Mouse (Mus musculus): Measurements from ENCODE around the gene Nfatc2.

The Nfatc2 gene

GRCm38 (mm10) chr2:168527430-168527792 lies 74.0 kb downstream of the Nfatc2 start:
- CTCF ChIA-PET, result interaction anchor here in 1 of 4 experiments (1.2 kb wide), 1 partner anchor 377 kb away, joined by 3 read pairs; no protein-coding TSS in a partner anchor
- POLR2A ChIA-PET, result interaction anchor here in 2 of 4 experiments (0.6 to 3.1 kb wide), 7 partner anchors 8 to 400 kb away, joined by 3 to 9 read pairs (median 3); no protein-coding TSS in a partner anchor

GRCm38 (mm10) chr2:168526547-168527429 lies 74.7 kb downstream of the Nfatc2 start:
- CTCF ChIA-PET, result interaction anchor here in 1 of 4 experiments (1.2 kb wide), 2 partner anchors 229 to 378 kb away, joined by 3 read pairs; no protein-coding TSS in a partner anchor
- POLR2A ChIA-PET, result interaction anchor here in 2 of 4 experiments (0.6 to 3.1 kb wide), 10 partner anchors 11 to 401 kb away, joined by 3 to 9 read pairs (median 4); no protein-coding TSS in a partner anchor

- ChIA-PET CTCF (interaction anchor here in 2 of 4 experiments (0.5 to 1.4 kb wide), 10 partner anchors 20 to 379 kb away, joined by 3 to 4 read pairs (median 3); no protein-coding TSS in a partner anchor), POLR2A (interaction anchor here in 3 of 4 experiments (0.5 to 3.1 kb wide), 32 partner anchors 7 to 480 kb away, joined by 3 to 10 read pairs (median 3); no protein-coding TSS in a partner anchor)
Measured at GRCm38 (mm10) chr2:168525391-168526154, 75.9 kb downstream of the Nfatc2 start.

GRCm38 (mm10) chr2:168524905-168525381 lies 76.5 kb downstream of the Nfatc2 start:
- CTCF ChIA-PET, result interaction anchor here in 2 of 4 experiments (0.5 to 1.4 kb wide), 11 partner anchors 28 to 511 kb away, joined by 3 to 5 read pairs (median 3); no protein-coding TSS in a partner anchor
- POLR2A ChIA-PET, result interaction anchor here in 3 of 4 experiments (0.6 to 3.1 kb wide), 30 partner anchors 8 to 480 kb away, joined by 3 to 10 read pairs (median 3); no protein-coding TSS in a partner anchor

- ChIA-PET POLR2A (interaction anchor here in 1 of 4 experiments (0.9 kb wide), 1 partner anchor 376 kb away, joined by 3 read pairs; no protein-coding TSS in a partner anchor), CTCF (interaction anchor here in 1 of 4 experiments (1.0 kb wide), 1 partner anchor 25 kb away, joined by 4 read pairs; no protein-coding TSS in a partner anchor)
Measured at GRCm38 (mm10) chr2:168522247-168522646, 79.2 kb downstream of the Nfatc2 start.

GRCm38 (mm10) chr2:168520771-168521170 lies 80.7 kb downstream of the Nfatc2 start:
- CTCF ChIA-PET, result no interaction called here
- POLR2A ChIA-PET, result no interaction called here

- ChIA-PET CTCF (no interaction called here), POLR2A (interaction anchor here in 2 of 4 experiments (0.6 to 1.5 kb wide), 2 partner anchors 8 to 584 kb away, joined by 3 to 4 read pairs; no protein-coding TSS in a partner anchor)
Measured at GRCm38 (mm10) chr2:168519589-168519988, 81.9 kb downstream of the Nfatc2 start.

- POLR2A ChIA-PET, result no interaction called here
- CTCF ChIA-PET, result no interaction called here
Measured at GRCm38 (mm10) chr2:168518256-168518659, 83.2 kb downstream of the Nfatc2 start.

GRCm38 (mm10) chr2:168517774-168518173 lies 83.7 kb downstream of the Nfatc2 start:
- CTCF ChIA-PET, result no interaction called here
- POLR2A ChIA-PET, result no interaction called here

- POLR2A ChIA-PET, result interaction anchor here in 2 of 4 experiments (1.1 to 1.4 kb wide), 2 partner anchors 8 to 9 kb away, joined by 3 to 4 read pairs; no protein-coding TSS in a partner anchor
- CTCF ChIA-PET, result interaction anchor here in 1 of 4 experiments (0.6 kb wide), 1 partner anchor 524 kb away, joined by 3 read pairs; no protein-coding TSS in a partner anchor
Measured at GRCm38 (mm10) chr2:168516717-168517116, 84.7 kb downstream of the Nfatc2 start.

- CTCF ChIA-PET, result no interaction called here
- POLR2A ChIA-PET, result no interaction called here
Measured at GRCm38 (mm10) chr2:168515466-168515865, 86.0 kb downstream of the Nfatc2 start.

- CTCF ChIA-PET, result interaction anchor here in 1 of 4 experiments (0.5 kb wide), 1 partner anchor 45 kb away, joined by 3 read pairs; no protein-coding TSS in a partner anchor
- POLR2A ChIA-PET, result interaction anchor here in 2 of 4 experiments (1.0 to 1.3 kb wide), 2 partner anchors 11 to 13 kb away, joined by 3 to 5 read pairs; no protein-coding TSS in a partner anchor
Measured at GRCm38 (mm10) chr2:168514131-168514530, 87.3 kb downstream of the Nfatc2 start.

GRCm38 (mm10) chr2:168511529-168511928 lies 89.9 kb downstream of the Nfatc2 start:
- POLR2A ChIA-PET, result interaction anchor here in 1 of 4 experiments (0.8 kb wide), 1 partner anchor 24 kb away, joined by 3 read pairs; no protein-coding TSS in a partner anchor
- CTCF ChIA-PET, result interaction anchor here in 1 of 4 experiments (1.1 kb wide), 1 partner anchor 49 kb away, joined by 3 read pairs; no protein-coding TSS in a partner anchor

- POLR2A ChIA-PET, result no interaction called here
- CTCF ChIA-PET, result no interaction called here
Measured at GRCm38 (mm10) chr2:168508469-168509198, 92.8 kb downstream of the Nfatc2 start.

GRCm38 (mm10) chr2:168504431-168505182 lies 96.8 kb downstream of the Nfatc2 start:
- POLR2A ChIA-PET, result no interaction called here
- CTCF ChIA-PET, result interaction anchor here in 2 of 4 experiments (0.5 to 0.7 kb wide), 2 partner anchors 32 to 203 kb away, joined by 3 read pairs; no protein-coding TSS in a partner anchor

- CTCF ChIA-PET, result no interaction called here
- POLR2A ChIA-PET, result no interaction called here
Measured at GRCm38 (mm10) chr2:168503735-168504134, 97.7 kb downstream of the Nfatc2 start.

- CTCF ChIA-PET, result no interaction called here
Measured at GRCm38 (mm10) chr2:168500750-168501149, 100.7 kb downstream of the Nfatc2 start.

More at GRCm38 (mm10) chr2:168500750-168501149, 100.7 kb downstream of the Nfatc2 start:
- POLR2A ChIA-PET, result no interaction called here

Data from embryonic stem cell, embryonic (primary cell).